Mouse (Mus musculus) limb, embryonic 14.5 days (tissue): ENCODE measurements around the gene Krt20. TPM values are rescaled to one million over a fixed set of nuclear protein-coding genes. Genes with fewer than 3 reads are reported as not detected.

Source experiments
- ATAC-seq: fragments of 200-750 bp; cut with Nextera tagmentation; 2 replicates; pipeline ENCODE4 v1.8.0; 2017; ENCODE audit warnings: low read depth, moderate number of reproducible peaks, moderate TSS enrichment; ENCODE audit not compliant: low FRiP score
- DNase-seq: peaks from one replicate; pipeline ENCODE4 v3.0.0-alpha.2; 2015; ENCODE audit warnings: low spot score
- H3K27ac ChIP-seq: fragments of 300-500 bp; sonication (generic); replicated peaks from 2 replicates; pipeline ENCODE4 v1.5.1; 2014; ENCODE audit warnings: low read depth, mild to moderate bottlenecking, low read length, moderate library complexity, mixed read lengths
- H3K27me3 ChIP-seq: fragments of 300-500 bp; sonication (generic); 2 replicates; pipeline ENCODE4 v1.6.1; 2014; ENCODE audit warnings: low read length, mixed read lengths; ENCODE audit not compliant: control insufficient read depth, insufficient read depth
- H3K36me3 ChIP-seq: fragments of 300-500 bp; sonication (generic); 2 replicates; pipeline ENCODE4 v1.6.1; 2014; ENCODE audit warnings: mild to moderate bottlenecking, low read length, moderate library complexity, mixed read lengths; ENCODE audit not compliant: control insufficient read depth, insufficient read depth
- H3K4me1 ChIP-seq: fragments of 300-500 bp; sonication (generic); 2 replicates; pipeline ENCODE4 v1.6.1; 2014; ENCODE audit warnings: antibody characterized with exemption, low read length, mixed read lengths; ENCODE audit not compliant: control insufficient read depth, insufficient read depth
- H3K4me2 ChIP-seq: fragments of 300-500 bp; sonication (generic); replicated peaks from 2 replicates; pipeline ENCODE4 v1.6.1; 2014; ENCODE audit warnings: low read depth, mild to moderate bottlenecking, low read length, moderate library complexity; ENCODE audit not compliant: severe bottlenecking
- H3K4me3 ChIP-seq: fragments of 300-500 bp; sonication (generic); replicated peaks from 2 replicates; pipeline ENCODE4 v1.5.1; 2014; ENCODE audit warnings: low read length
- H3K9ac ChIP-seq: fragments of 300-500 bp; sonication (generic); 2 replicates; pipeline ENCODE4 v1.6.1; 2014; ENCODE audit warnings: mild to moderate bottlenecking, low read depth, low read length, moderate library complexity; ENCODE audit not compliant: severe bottlenecking
- H3K9me3 ChIP-seq: fragments of 300-500 bp; sonication (generic); 2 replicates; pipeline ENCODE4 v1.6.1; 2016; ENCODE audit warnings: low read length; ENCODE audit not compliant: control insufficient read depth
- POLR2A ChIP-seq: fragments of 200-500 bp; IDR thresholded peaks from 2 replicates; pipeline ENCODE4 v1.8.0; 2012; ENCODE audit warnings: inconsistent platforms, mild to moderate bottlenecking, moderate library complexity, borderline replicate concordance; ENCODE audit not compliant: insufficient read depth, insufficient read length; ENCODE audit errors: extremely low read depth
- WGBS: fragments of 180-500 bp; shearing (Covaris S2); extraction: QIAGEN DNeasy Blood & Tissue Kit; methylation state at CpG from one replicate; pipeline ENCODE4 v1.1.7; 2014; 5-methylcytosine and 5-hydroxymethylcytosine counted together
- polyA plus RNA-seq, 2 experiments: library from polyadenylated mRNA; depleted of rRNA in 1 of 2; stranded (reverse) in 1 of 2; unstranded in 1 of 2; fragments of >200 nt; fragmentation: Nextera tagmentation in 1 of 2; extraction: Ambion mirVana in 1 of 2; gene quantifications; 2 replicates each; pipeline versions ENCODE4 v1.2.1 to v1.2.3; 2012 to 2014

Gene Krt20
- polyA plus RNA-seq, 2 experiments, result 0.26 to 0.37 TPM

GRCm38 (mm10) chr11:99413247-99413646 is 24.7 kb downstream of the Krt20 start:
- 21% methylated on average over 6 of the region's 6 CpGs for WGBS
- no peak for TF ChIP-seq POLR2A
- Histone ChIP-seq H3K27me3 (no peaks in the 10 kb centered on the region), H3K9me3 (no peaks in the 10 kb centered on the region), H3K4me3 (no peak overlapping the region), H3K27ac (no peak overlapping the region), H3K36me3 (no peaks in the 10 kb centered on the region), H3K4me2 (no peak overlapping the region), H3K4me1 (no peaks in the 10 kb centered on the region), H3K9ac (no peak overlapping the region)
- ATAC-seq (no peak), DNase-seq (peak; percentile 48)

- Histone ChIP-seq H3K27ac (no peak overlapping the region), H3K36me3 (no peaks in the 10 kb centered on the region), H3K4me3 (no peak overlapping the region), H3K9ac (no peak overlapping the region), H3K9me3 (no peaks in the 10 kb centered on the region), H3K4me1 (no peaks in the 10 kb centered on the region), H3K4me2 (no peak overlapping the region), H3K27me3 (no peaks in the 10 kb centered on the region)
- 68% methylated on average over 10 of the region's 10 CpGs for WGBS
- ATAC-seq, result no peak
- DNase-seq, result no peak
- no peak for TF ChIP-seq POLR2A
Observed at GRCm38 (mm10) chr11:99406186-99406585, 31.8 kb downstream of the Krt20 start.

GRCm38 (mm10) chr11:99399956-99400549 is 37.9 kb downstream of the Krt20 start:
- ATAC-seq (no peak), DNase-seq (no peak)
- no peaks in the 10 kb centered on the region for H3K9me3 ChIP-seq
- WGBS, result 85% methylated on average over 13 of the region's 13 CpGs
- no peak overlapping the region for H3K27ac ChIP-seq
- no peaks in the 10 kb centered on the region for H3K27me3 ChIP-seq
- H3K4me3 ChIP-seq, result no peak overlapping the region
- no peak overlapping the region for H3K9ac ChIP-seq
- no peaks in the 10 kb centered on the region for H3K36me3 ChIP-seq
- TF ChIP-seq POLR2A, result no peak
- no peak overlapping the region for H3K4me2 ChIP-seq
- H3K4me1 ChIP-seq, result no peaks in the 10 kb centered on the region

- Histone ChIP-seq H3K4me1 (no peaks in the 10 kb centered on the region), H3K27ac (no peak overlapping the region), H3K9ac (no peak overlapping the region), H3K4me3 (no peak overlapping the region), H3K9me3 (no peaks in the 10 kb centered on the region), H3K4me2 (no peak overlapping the region), H3K36me3 (no peaks in the 10 kb centered on the region), H3K27me3 (no peaks in the 10 kb centered on the region)
- no peak for DNase-seq
- 53% methylated on average over 8 of the region's 8 CpGs for WGBS
- no peak for TF ChIP-seq POLR2A
- ATAC-seq, result no peak
Observed at GRCm38 (mm10) chr11:99398832-99399231, 39.1 kb downstream of the Krt20 start.

GRCm38 (mm10) chr11:99398084-99398483 is 39.9 kb downstream of the Krt20 start:
- H3K36me3 ChIP-seq, result no peaks in the 10 kb centered on the region
- no peak overlapping the region for H3K9ac ChIP-seq
- ATAC-seq, result no peak
- DNase-seq, result no peak
- WGBS, result 70% methylated on average over 3 of the region's 3 CpGs
- no peak overlapping the region for H3K4me3 ChIP-seq
- no peak overlapping the region for H3K27ac ChIP-seq
- H3K27me3 ChIP-seq, result no peaks in the 10 kb centered on the region
- no peaks in the 10 kb centered on the region for H3K9me3 ChIP-seq
- no peak for TF ChIP-seq POLR2A
- H3K4me2 ChIP-seq, result no peak overlapping the region
- H3K4me1 ChIP-seq, result no peaks in the 10 kb centered on the region

- H3K36me3 ChIP-seq, result no peaks in the 10 kb centered on the region
- H3K9me3 ChIP-seq, result no peaks in the 10 kb centered on the region
- H3K4me2 ChIP-seq, result no peak overlapping the region
- TF ChIP-seq POLR2A, result no peak
- no peak overlapping the region for H3K27ac ChIP-seq
- 84% methylated on average over 2 of the region's 2 CpGs for WGBS
- H3K9ac ChIP-seq, result no peak overlapping the region
- ATAC-seq (no peak), DNase-seq (no peak)
- H3K4me1 ChIP-seq, result no peaks in the 10 kb centered on the region
- no peak overlapping the region for H3K4me3 ChIP-seq
- no peaks in the 10 kb centered on the region for H3K27me3 ChIP-seq
Observed at GRCm38 (mm10) chr11:99396661-99397060, 41.3 kb downstream of the Krt20 start.
